Mouse (Mus musculus): ENCODE data around the gene Olfr1062.
"Not testable (repeated sequence)": the region's sequence is repeated elsewhere in the genome, so short reads cannot be mapped to it uniquely, and the experiment has no call there.

The Olfr1062 gene

DNA sequence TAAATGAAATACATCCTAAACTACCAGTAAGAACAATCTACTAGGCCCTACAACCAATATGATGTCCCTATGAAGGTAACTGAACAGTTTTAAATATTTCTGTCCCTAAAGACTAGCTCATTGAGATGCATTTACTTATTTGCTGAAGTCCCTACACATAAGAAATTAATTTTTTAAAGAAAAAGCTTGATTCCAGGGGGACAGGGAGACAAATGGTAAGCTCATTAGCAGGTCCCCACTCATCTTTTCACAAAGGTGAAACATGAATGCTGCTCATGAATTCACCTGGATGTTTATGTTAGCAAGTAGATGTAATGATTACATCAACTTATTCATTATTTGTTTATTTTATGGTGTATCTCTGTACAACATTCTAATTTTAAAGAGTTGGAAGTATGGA lies at the start of gene Olfr1062:
Gene Olfr1062 (minus strand): TSS at position 101 of the 400 bp plus-strand sequence.
- CTCF ChIA-PET, result not testable (repeated sequence)

DNA sequence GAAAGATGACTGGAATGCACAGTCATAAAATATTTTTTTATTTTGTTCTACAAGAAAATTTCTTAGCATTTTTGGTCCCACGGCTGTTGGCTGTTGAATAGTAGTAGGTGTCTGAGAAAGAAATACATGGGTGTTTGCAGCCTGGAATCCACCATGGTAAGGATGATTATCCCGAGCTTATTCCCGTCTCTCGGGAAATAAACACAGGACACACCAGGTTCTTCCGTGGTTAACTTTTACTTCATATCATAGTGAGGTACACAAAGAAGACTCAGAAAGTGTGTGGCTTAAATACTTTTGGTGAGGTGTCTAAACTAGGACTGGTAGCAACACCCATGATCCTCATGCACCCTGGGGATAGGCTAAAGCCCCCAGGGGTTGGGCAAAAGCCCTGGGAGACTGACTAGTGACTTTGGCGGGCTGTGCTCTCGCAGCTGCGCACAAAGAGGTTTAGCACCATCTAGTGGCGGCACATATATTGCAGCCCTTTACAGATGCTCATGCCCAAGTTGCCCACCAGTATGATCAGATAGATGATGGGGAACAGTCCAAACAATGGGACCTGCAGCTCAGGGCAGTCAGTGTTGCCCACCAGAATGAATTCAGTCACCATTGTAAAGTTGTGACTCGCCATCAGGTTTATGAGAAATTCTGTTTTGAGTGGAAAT lies 38.0 kb upstream of the Olfr1062 start:
- CTCF ChIA-PET, result no interaction called here

DNA sequence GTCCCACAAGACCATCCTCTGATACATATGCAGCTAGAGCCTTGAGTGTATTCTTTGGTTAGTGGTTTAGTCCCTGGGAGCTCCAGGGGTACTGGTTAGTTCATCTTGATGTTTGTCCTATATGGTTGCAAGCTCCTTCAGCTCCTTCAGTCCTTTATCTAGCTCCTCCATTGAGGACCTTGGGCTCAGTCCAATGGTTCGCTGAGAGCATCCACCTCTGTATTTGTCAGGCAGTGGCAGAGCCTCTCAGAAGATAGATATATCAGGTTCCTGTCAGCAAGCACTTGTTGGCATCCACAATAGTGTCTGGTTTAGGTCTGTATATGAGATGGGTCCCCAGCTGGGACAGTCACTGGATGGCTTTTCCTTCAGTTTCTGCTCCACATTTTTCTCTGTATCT lies 33.9 kb upstream of the Olfr1062 start:
- CTCF ChIA-PET, result no interaction called here

DNA sequence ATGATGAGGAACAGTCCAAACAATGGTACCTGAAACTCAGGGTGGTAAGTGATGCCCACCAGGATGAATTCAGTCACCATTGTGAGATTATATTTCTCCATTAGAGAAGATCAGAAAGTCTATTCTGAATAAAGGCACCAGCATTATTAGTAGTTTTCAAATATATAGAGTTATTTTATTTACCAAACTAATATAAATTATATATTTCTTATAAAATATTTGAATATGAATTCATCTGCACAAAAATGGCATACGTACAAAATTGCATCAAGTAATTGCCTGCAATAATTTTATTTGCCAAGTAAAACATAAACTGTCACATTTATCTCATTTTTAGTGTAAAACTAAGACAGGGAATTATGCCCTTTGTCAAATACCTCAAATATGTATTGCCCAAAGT lies 29.6 kb upstream of the Olfr1062 start, which contains the start of gene Olfr1066:
Gene Olfr1066 (minus strand): TSS at position 101 of the 400 bp plus-strand sequence.
- CTCF ChIA-PET, result no interaction called here

DNA sequence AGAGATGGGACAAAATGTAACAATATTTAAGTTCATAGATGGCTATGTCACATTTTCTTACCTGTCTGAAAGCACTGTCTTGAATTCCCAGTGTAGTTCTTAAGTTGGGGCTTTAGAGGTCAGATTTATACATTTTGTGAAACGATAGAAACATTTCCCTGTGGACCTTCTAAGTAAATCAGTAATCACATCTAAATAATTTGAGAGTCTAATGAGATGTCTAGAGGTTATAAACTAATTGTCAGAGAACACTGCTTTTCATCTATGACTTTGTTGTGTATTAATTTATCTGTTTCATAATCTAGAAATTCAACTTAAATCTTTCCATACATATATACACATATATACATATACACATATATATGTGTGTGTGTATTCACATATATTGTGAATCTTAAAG lies 23.9 kb upstream of the Olfr1062 start, which contains the start of gene Olfr1065:
Gene Olfr1065 (minus strand): TSS at position 101 of the 400 bp plus-strand sequence.
- CTCF ChIA-PET, result not testable (repeated sequence)

DNA sequence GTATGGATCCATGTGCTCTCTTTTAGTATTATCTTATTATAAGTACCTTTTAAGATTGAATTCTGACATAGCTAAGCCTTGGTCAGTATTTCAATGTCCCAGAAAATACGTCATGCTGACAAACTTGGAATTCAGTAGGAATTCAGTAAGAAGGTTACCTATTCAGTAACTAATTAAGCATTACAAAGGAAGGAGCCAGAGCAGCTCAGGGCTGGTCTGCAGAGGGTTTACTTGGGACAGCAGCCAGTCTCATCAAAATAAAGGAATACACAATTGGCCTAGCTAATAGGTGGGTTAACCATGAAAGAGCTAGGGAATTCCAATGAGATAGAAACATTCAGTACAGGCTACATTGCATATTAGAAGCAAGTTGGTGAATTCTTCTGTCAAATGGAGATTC lies 15.6 kb upstream of the Olfr1062 start:
- CTCF ChIA-PET, result not testable (repeated sequence)

DNA sequence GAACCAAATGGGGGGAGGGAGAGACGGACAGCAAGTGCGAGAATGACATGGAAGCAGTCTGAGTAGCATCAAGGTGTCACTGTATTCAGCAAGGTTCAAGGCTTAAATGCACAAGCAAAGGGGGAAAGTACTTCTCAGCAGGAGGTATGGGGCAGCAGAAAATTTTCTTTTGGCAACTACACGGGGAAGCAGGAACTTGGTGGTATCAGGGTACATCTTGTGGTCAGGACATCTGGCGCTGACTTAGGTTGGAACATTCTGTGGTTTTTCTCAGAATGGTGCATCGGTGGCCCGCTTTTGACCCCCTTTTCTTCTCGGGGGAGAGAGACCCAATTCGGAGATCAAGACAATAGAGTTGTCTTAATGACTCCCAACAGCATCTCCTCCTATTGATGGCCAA lies 2.0 kb upstream of the Olfr1062 start:
- CTCF ChIA-PET, result not testable (repeated sequence)

DNA sequence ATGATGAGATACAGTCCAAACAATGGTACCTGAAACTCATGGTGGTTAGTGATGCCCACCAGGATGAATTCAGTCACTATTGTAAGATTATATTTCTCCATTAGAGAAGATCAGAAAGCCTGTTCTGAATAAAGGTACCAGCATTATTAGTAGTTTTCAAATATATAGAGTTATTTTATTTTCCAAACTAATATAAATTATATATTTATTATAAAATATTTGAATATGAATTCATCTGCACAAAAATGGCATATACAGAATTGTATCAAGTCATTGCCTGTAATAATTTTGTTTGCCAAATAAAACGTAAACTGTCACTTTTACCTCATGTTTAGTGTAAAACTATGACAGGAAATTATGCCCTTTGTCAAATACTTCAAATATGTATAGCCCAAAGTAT lies 12.6 kb downstream of the Olfr1062 start, which contains the start of gene Olfr1061:
Gene Olfr1061 (minus strand): TSS at position 101 of the 400 bp plus-strand sequence.
- CTCF ChIA-PET, result no interaction called here

DNA sequence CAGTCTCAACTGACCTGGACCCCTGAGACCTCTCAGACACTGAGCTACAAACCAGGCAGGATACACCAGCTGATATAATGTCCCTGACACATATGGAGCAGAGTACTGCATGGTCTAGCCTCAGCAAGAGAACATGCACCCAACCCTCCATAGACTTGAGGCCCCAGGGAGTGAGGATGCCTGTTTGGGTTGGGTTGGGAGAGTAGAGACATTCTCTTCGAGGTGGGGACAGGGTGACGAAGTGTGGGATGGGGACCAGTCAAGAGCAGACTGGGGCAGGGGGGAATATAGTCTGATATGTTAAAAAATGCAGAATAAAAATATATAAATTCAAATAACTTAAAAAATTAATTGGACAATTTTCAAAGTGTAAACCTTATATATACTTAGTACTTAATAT lies 31.4 kb downstream of the Olfr1062 start:
- CTCF ChIA-PET, result no interaction called here

DNA sequence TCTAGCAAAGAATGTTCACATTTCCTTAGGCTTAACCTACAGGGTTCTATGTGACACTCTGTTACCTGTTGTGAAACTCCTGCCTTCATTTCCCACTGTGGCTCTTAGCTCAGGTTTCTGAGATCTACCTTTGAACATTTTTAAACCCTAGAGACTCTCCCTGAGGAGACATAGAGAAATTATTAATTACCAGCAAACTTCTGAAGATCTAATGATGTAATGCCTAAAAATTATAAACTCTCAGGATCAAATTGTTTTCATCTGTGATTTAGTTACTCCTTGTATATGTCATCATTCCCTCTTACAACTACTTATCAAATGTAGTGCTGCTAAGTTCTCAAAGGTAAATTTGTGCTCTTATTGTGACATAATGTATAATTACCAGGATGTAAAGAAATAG lies 38.1 kb downstream of the Olfr1062 start, which contains the start of gene Olfr1058:
Gene Olfr1058 (minus strand): TSS at position 101 of the 400 bp plus-strand sequence.
- CTCF ChIA-PET, result not testable (repeated sequence)

DNA sequence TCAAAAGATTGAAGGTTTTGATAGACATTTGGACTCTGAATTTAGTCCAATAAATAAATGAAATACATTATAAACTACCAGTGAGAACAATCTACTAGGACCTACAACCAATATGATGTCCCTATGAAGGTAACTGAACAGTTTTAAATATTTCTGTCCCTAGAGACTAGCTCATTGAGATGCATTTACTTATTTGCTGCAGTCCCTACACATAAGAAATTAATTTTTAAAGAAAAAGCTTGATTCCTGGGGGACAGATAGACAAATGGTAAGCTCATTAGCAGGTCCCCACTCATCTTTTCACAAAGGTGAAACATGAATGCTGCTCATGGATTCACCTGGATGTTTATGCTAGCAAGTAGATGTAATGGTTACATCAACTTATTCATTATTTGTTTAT lies 48.3 kb downstream of the Olfr1062 start, which contains the start of gene Olfr1057:
Gene Olfr1057 (minus strand): TSS at position 101 of the 400 bp plus-strand sequence.
- CTCF ChIA-PET, result no interaction called here

Data from spleen, embryonic (tissue).